Mouse (Mus musculus) midbrain, embryonic 12.5 days (tissue): ENCODE measurements at regions not wholly inside any gene's neighbourhood (a gene's known extent, or its start where the extent isn't known, plus 50 kb on each side); places are given as distances from the start of the nearest gene placed in this dataset. TPM values are rescaled to one million over a fixed set of nuclear protein-coding genes. Genes with fewer than 3 reads are reported as not detected.

ENCODE experiments used
- ATAC-seq: fragments of 200-750 bp; cut with Nextera tagmentation; 2 replicates; pipeline ENCODE4 v1.8.0; 2017; ENCODE audit warnings: low read depth, moderate TSS enrichment, moderate library complexity; ENCODE audit not compliant: low FRiP score
- H3K27ac ChIP-seq: fragments of 300-500 bp; sonication (generic); replicated peaks from 2 replicates; pipeline ENCODE4 v1.5.1; 2016; ENCODE audit warnings: mild to moderate bottlenecking
- H3K27me3 ChIP-seq: fragments of 300-500 bp; sonication (generic); 2 replicates; pipeline ENCODE4 v1.6.1; 2016; ENCODE audit warnings: mild to moderate bottlenecking
- H3K36me3 ChIP-seq: fragments of 300-500 bp; sonication (generic); 2 replicates; pipeline ENCODE4 v1.6.1; 2016
- H3K4me1 ChIP-seq: fragments of 300-500 bp; sonication (generic); 2 replicates; pipeline ENCODE4 v1.6.1; 2016
- H3K4me2 ChIP-seq: fragments of 300-500 bp; sonication (generic); replicated peaks from 2 replicates; pipeline ENCODE4 v1.6.1; 2016; ENCODE audit warnings: mild to moderate bottlenecking, moderate library complexity
- H3K4me3 ChIP-seq: fragments of 300-500 bp; sonication (generic); 2 replicates; pipeline ENCODE4 v1.5.1; 2016; ENCODE audit warnings: mild to moderate bottlenecking
- H3K9ac ChIP-seq: fragments of 300-500 bp; sonication (generic); replicated peaks from 2 replicates; pipeline ENCODE4 v1.6.1; 2016; ENCODE audit warnings: mild to moderate bottlenecking, moderate library complexity
- H3K9me3 ChIP-seq: fragments of 300-500 bp; sonication (generic); 2 replicates; pipeline ENCODE4 v1.6.1; 2016; ENCODE audit warnings: mild to moderate bottlenecking
- WGBS: fragments of 180-500 bp; shearing (Covaris S2); methylation state at CpG from one replicate; pipeline ENCODE4 v1.1.7; 2016; 5-methylcytosine and 5-hydroxymethylcytosine counted together
- microRNA-seq: library from miRNA; unstranded; fragments of <30 nt; microRNA quantifications from one replicate; pipeline ENCODE4, GENCODE M21; 2017

- H3K4me3 ChIP-seq = no peak overlapping the region
- H3K4me1 ChIP-seq = no peaks in the 10 kb centered on the region
- ATAC-seq = no peak
- no peak overlapping the region for H3K9ac ChIP-seq
- 90% methylated on average over 2 of the region's 2 CpGs for WGBS
- no peaks in the 10 kb centered on the region for H3K36me3 ChIP-seq
- H3K9me3 ChIP-seq = peaks cover 69% of the 10 kb centered on the region
- H3K27ac ChIP-seq = no peak overlapping the region
- H3K4me2 ChIP-seq = no peak overlapping the region
- H3K27me3 ChIP-seq = no peaks in the 10 kb centered on the region
Observed at GRCm38 (mm10) chr16:3273427-3273826, 317.4 kb upstream of the Olfr161 start.

Small RNA genes lying in the stretch of these regions (microRNA-seq; reads per million reads assigned to microRNA genes)
- gene Gm23215 = not detected
